Mouse (Mus musculus) kidney, adult 9 months (tissue): Measurements from ENCODE around the gene Sp1.

Experiments
- DNase-seq: peaks from one replicate; pipeline ENCODE4 v3.0.0; 2022

Gene Sp1

DNA sequence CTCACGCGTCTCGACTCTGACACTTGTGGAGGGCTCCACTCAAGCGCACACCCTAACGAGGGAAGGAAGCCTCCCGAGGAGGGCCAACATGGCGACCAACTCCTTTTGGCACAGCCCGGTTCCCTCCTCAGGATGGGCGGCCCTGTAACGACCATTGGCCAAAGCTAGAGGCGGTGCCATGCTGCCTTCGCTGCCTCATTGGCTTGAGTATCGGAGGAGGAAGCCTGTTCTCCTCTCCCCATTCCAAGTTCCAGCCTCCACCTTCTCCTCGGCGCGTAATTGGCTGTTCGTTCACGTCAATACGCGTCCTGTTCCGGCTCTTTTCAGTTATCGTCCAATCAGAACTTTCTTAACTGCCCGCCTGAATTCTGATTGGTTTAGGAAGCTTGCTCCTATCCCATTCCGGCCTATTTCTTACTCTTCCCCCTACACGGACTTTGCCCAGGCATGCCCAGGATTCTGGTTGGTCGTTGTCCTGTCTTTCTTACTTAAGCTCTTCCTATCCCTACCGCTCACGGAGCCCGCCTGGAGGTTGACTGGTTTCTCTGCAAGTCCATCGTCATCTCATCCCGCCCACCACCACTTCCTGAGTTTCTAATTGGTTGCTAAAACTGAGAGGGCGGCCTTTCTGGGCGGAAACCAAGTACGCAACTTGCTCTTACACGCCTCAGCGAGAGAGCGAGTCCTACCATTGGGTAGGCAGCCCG, at the start of gene Sp1:
Gene Sp1, plus strand, starts transcription at position 655 of the 707 bp plus-strand sequence.
- DNase-seq: peak; percentile 100

DNA sequence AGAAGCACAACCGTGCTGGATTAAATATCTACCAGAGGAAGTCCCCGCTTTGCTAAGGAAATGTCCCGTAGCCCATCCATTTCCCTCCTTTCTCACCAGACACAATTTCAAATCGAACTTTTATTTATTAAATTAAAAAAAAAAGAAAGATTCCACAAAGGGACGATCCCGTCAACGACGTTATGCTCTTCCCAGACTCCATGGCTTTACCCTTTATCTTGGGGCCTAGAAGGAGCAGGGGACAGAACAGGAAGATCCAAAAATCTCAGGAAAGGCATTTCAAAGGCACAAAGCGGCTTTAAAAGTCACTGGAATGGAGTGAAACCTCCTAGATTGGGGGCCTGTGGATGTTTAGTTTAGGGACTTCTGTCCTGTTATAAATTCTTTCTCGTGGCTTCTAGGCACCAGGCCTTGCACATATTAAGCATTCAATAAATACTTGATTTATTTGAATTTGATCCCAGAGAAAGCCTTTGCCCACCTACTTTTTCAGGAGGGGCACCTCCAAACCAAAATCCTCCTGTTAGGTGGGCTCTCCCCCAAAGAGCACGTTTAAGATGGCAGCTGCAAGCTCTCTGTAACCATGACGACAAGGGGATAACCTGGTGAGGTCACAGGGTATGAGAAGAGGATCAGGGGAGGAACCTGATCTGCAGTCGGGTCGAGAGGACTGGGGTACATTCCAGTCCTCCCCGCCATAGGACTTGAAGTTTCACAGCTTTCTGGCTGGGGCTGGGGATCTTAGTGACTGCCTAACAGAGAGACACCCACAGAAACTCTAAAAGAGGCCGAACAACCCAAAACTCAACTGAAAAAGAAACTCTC, 49.2 kb upstream of the Sp1 start:
- no peak for DNase-seq

GRCm38 (mm10) chr15:102358126-102358525, 47.8 kb upstream of the Sp1 start:
- no peak for DNase-seq

DNA sequence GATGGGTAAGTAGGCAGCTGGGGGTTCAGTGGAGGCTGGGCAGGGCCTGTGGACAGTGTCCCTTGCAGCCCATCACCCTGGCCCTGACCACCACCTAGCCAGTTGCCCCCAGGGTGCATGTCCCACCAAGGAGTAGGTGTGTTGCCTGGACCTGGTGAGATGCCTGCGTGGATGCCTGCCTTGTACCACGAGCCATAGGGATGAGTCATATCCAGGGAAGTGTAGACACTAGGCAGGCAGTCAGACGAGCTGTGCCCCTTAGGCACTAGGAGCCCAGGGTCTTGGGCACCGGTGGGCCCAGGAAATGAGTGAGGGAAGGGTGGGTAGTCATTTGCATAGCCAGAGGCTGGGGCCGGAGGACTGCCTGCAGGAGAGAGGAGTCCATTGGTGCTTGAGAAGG, 47.1 kb upstream of the Sp1 start:
- DNase-seq: no peak

- no peak for DNase-seq
Observed at GRCm38 (mm10) chr15:102362648-102363047, 43.3 kb upstream of the Sp1 start.

GRCm38 (mm10) chr15:102364678-102365077, 41.3 kb upstream of the Sp1 start:
- no peak for DNase-seq

GRCm38 (mm10) chr15:102366238-102366637, 39.7 kb upstream of the Sp1 start:
- DNase-seq: no peak

- DNase-seq: no peak
Observed at GRCm38 (mm10) chr15:102366733-102367344, 39.1 kb upstream of the Sp1 start, which contains the start of gene Sp7. Sp7 (minus strand) TSS chr15:102367182.

DNA sequence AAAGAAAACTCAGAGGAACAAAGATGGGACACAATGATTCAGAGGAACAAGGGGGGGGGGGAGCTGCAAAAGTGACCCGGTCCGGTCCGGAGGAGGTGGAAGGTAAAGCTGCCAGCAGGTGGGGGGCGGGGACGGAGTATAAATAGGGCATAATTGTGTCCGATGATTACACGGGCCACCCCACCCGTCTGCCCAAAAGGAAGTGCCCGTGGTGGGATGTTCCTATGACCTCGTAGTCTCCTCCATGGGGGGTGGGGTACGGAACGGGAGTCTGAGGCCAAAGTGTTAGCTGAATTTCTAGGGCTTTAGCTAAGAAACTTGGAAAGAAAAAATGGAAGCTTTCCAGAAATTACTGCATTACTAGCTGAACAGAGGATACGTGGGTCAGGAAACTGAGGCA, 36.0 kb upstream of the Sp1 start:
- no peak for DNase-seq

DNA sequence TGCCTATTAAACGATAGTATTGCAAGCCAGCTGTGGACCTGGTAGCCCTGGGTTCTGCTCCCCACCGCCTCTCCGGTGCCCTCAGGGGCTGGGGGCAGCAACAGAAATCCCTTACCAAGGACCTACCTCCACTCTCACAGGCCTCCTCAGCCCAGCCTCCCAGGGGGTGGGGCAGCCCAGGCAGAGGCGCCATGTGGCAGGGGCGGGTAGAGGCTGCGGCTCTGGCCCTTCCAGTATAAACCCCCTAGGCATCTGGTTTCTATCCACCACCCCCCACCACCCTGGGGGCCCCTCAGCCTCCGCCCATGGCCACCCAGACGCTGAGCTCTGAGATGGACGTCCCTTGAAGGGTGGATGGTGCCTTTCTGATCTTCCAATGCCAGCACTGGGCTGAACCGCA, 35.2 kb upstream of the Sp1 start:
- no peak for DNase-seq

DNA sequence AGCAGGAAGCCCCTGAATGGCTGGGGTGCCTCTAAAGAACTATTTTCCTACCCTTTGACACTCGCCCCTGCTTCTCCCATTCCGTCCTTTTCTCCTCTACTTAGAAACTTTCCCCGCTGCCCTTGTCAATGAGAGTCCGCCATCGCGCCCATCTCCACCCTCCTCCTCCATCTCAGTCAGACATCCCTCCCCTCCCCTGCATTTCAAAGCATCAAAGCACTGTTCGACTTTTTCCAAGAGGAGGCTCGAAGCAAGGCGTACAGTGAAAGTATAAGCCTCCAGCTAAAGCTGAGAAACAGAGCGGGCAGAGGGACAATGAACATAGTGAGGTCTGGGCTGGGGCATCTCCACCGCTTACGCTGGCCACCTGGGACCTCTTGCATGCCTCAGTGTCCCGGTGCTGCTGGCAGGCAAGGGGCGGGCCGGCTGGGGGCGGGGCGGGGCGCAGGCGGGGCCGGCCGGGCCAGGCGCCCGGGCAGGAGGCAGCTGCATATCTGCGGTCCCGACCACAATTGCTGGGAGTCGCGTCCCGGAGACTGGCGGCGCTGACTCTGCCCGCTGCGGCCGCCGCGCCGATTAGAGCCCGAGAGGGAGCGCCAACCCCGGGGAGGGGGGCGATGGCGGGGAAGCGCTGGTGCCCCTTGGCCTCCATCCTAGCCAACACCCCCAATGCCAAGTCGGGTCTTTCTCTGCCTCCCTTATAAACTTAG, 29.3 kb upstream of the Sp1 start:
- DNase-seq: no peak

DNA sequence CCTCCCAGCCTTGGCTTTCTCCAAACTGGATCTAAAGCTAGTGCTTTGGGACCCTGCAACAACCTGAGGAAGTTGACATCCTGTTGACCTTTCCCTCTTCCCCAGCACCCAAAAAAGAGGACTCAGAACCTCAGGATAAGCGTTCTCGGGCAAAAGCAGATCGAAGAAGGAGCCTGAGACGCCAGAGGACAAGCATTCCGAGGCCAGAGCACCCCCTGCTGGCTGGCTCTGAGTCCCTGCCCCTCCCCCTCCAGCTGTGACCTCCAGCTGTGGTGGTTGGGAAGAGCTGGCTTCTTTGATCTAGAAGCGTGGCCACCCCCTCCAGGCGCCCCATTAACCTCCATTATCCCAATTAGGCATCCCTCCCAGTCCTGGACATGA, 28.8 kb upstream of the Sp1 start:
- DNase-seq: peak; percentile 95

DNA sequence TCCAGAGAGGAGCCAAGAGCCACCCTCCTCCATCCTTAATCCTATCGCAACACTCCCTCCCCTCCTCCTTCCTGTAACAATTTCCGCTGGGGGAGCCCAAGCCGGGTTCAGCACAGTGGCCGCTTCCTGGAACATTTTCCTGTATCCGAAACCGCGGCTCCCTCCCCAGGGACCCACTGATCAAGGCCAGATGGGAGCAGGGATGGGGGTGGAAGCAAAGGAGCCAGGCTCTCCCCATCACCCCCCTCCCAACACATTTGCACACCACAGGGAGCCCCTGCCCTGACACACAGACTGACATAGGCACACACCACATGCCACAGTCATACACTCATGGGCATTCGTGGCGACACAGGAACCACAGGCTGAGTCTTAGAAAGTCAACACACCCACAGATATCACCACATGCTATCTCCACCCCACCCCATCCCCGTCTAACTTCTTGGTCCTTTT, 28.1 kb upstream of the Sp1 start:
- peak; percentile 77 for DNase-seq

DNA sequence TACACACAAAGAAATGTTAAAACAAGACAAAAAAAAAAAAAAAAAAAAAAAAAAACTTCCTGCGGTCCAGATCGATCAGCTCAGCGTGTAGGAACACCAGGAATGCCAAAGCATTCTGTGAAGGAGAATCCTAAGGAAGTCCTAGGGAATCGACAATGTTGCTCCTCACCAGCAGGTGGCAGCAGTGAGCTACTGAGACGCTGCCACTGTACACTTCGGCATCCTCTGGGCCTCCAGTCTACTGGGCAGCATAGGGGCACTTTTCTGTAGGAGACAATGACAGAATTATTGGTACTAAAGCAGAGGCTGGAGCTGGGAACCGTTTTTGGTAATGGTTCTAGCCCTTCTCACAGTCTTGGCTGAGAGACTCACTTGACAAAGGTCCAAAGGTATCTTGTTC, 24.4 kb upstream of the Sp1 start:
- peak; percentile 89 for DNase-seq

GRCm38 (mm10) chr15:102383671-102384070, 22.3 kb upstream of the Sp1 start:
- DNase-seq: no peak

DNA sequence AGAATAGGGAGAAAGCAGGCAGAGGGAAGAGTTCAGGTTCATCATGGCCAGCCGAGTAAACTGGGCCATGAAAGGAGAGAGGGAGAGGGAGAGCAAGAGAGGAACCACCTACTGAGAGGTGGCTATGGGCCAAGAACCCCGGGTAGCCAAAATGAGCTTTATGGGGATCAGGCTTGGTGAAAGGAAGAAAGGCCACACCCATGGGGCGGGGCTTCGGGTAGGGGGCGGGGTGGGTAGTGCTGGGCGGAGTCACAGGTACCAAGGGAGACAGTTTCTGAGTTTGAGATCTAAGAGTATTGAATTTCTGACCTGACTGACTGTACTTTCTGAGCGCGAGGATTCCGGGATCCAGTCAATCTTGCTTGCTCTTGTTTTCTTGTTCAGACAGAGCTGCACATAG, 19.3 kb upstream of the Sp1 start:
- no peak for DNase-seq

DNA sequence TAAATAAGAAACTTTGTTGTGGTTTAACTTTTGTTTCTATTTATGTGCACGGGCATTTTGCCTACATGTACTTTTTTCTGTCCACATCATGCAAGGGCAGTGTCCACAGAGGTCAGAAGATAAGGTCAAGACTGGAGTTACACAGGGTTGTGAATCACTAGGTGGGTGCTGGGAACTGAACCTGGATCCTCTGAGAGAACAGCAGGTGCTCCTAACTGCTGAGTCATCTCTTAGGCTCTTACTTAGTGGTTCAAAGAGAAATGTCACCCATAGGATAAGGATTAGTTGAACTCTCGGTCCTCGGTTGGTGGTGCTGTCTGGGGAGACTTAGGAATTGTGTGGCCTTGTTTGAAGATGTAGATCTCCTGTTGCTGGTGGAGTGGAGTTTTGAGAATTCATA, 17.0 kb upstream of the Sp1 start:
- no peak for DNase-seq

DNA sequence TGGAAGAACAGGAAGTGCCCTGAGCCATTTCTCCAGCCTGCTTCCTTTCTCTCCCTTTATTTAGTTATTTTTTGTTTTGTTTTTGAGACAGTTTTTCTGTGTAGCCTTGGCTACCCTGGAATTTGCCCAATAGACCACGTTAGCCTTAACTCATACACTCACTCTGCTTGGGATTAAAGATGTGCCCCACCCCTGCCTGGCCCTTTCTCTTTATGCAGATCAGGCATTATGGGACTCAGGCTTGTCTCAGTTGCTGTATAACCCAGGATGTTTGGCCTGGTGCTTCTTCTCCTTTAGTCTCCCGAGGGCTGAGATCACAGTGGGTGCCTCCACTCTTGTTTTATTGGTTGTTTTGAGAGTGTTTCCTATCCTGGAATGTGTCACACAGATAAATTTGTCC, 13.4 kb upstream of the Sp1 start:
- no peak for DNase-seq

DNA sequence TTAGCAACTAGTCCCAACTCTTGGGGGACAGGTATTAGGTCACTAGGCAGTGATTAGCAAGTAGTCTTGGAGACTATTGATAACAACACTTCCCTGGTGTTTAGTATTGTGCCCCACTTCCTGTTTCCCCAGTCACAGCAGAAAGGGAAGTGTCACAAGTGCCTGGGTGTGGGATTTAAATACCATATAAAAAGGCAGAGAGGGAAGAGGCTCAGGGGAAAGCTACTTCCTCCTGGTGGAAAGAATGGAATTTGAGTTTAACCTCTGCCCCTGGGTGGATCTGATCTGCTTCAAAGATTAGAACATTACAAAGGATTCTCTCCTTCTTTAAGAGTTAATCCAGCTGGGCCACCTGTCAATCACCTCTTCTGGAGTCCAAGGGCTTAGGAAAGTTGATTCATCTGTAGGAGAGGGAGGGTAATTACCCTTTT, 12.3 kb upstream of the Sp1 start:
- DNase-seq: peak; percentile 58

DNA sequence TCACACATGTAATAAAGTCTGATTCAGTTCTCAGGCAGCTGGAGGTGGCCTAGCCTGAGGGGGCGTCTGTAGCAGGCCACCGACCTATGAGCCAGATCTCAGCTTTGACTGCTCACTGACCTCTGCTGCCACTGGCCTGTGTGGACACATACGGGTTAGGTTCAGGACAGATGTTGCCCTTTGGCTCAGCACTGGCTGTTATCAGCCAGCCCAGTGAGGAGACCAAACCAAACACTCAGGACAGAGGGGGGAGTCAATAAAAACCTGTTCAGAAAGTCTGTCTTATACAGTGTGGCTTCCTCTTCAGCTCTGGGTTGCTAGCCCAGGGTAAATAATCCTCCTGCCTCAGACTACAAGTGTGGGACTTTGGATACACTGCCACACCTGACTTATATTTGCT, 10.9 kb upstream of the Sp1 start:
- peak; percentile 39 for DNase-seq

DNA sequence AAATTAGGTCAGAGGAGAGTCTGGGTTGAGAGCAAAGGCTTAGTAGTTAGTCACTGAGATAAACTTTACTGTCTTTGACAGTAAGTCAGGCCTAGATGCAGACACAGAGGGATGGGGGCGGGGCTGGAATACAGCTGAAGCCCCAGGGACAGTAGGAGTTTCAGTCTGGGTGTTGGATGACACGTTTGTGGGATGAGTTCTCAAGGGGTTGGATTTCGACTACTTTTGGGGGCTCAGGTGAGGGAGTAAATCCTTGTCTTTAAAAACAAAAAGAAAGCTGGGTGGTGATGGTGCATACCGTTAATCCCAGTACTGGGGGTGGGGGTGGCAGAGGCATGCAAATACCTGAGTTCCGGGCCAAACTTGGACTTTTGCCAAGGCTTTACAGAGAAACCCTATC, 7.3 kb upstream of the Sp1 start:
- DNase-seq: no peak

- DNase-seq: peak; percentile 97
Observed at GRCm38 (mm10) chr15:102399229-102400221, 6.4 kb upstream of the Sp1 start.
